20 mouse cellular contexts compared by ENCODE assay signal in the genomic region with DNA sequence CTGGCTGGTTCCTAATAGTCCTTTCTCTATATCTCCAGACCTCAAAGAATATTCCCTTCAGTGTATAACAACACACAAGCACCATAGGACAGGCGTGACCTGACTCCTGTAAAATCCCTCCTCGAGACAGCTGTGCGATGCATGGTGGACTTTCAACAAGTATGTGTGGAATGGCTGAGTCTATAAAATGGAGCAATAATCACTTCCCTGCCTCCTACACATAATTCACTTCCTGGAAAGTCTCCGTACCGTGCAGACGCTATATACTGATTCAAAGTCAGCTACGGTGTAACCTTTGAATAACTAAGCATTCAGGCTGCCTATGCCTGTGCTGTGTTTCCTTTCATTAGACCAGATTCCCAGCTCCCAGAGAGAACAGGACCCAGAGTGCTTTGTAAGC.
DNase-seq lines count a peak whose midpoint lies in the region; ATAC-seq and TF ChIP-seq lines count a peak whose summit lies in the region.
"Had no signal": no experiment of that assay in that cellular context is flagged by ENCODE, and none has a peak within 500 bp of the region (broad histone marks: within the 10 kb centered on the region; RNA-seq: fewer than 3 reads in every experiment).

No protein-coding gene starts in this region.

- H3K4me3 ChIP-seq in limb, embryonic 13.5 days: no peak overlapping the region
- H3K4me3 ChIP-seq in limb, embryonic 10.5 days: no peak overlapping the region
- no peak overlapping the region for H3K4me3 ChIP-seq in embryonic fibroblast, embryonic 13.5 days (ENCODE audit: insufficient read depth, low read length)
- H3K4me3 ChIP-seq in intestine, embryonic 15.5 days (replicated peaks): no peak overlapping the region
- no peak overlapping the region for H3K4me3 ChIP-seq in small intestine, adult 2 months (ENCODE audit: low read depth, low read length)
- H3K4me3 ChIP-seq: embryonic facial prominence, embryonic 13.5 days; forebrain, embryonic 13.5 days; heart, embryonic 15.5 days; hindbrain, embryonic 10.5 days had no signal

- H3K36me3 ChIP-seq in limb, embryonic 13.5 days: peaks cover 9% of the 10 kb centered on the region; the same call in 1 of the 2 replicates
- H3K36me3 ChIP-seq in limb, embryonic 10.5 days: peaks cover 39% of the 10 kb centered on the region
- H3K36me3 ChIP-seq in intestine, embryonic 15.5 days: no peaks in the 10 kb centered on the region
- H3K36me3 ChIP-seq in small intestine, adult 2 months (ENCODE audit: control insufficient read depth, insufficient read depth, low read length): no peaks in the 10 kb centered on the region
- H3K36me3 ChIP-seq: heart, embryonic 15.5 days had no signal

- no peak for ATAC-seq in limb, embryonic 13.5 days (ENCODE audit: low FRiP score, low read depth)
- peak; percentile 36; the same call in 1 of the 2 replicates for ATAC-seq in intestine, embryonic 15.5 days
- ATAC-seq in monocyte, adult 5-6 weeks (replicated peaks; ENCODE audit: insufficient number of reproducible peaks, low FRiP score, low TSS enrichment, poor library complexity, severe bottlenecking): no peak
- ATAC-seq: forebrain, embryonic 13.5 days; forebrain, postnatal 0 days had no signal

- no peak for DNase-seq in limb, embryonic 10.5 days (ENCODE audit: low spot score)
- DNase-seq: adrenal gland, adult 2 months; adrenal gland, postnatal 25 days; cerebellum, adult 18-20 months; cerebellum, adult 9-11 months; cerebellum, postnatal 36 days; forebrain, postnatal 0 days; gastrocnemius, postnatal 36 days; heart, adult 18-20 months had no signal

- no peak overlapping the region for H3K9ac ChIP-seq in limb, embryonic 13.5 days
- H3K9ac ChIP-seq in intestine, embryonic 15.5 days: no peak overlapping the region
- H3K9ac ChIP-seq: embryonic facial prominence, embryonic 13.5 days; forebrain, embryonic 13.5 days; forebrain, postnatal 0 days; heart, embryonic 15.5 days; hindbrain, embryonic 14.5 days had no signal

- 30% methylated on average over 7 of the region's 7 CpGs for WGBS in limb, embryonic 13.5 days
- 82% methylated on average over 7 of the region's 7 CpGs for WGBS in limb, embryonic 10.5 days
- 47% methylated on average over 7 of the region's 7 CpGs for WGBS in intestine, embryonic 15.5 days
- 57% methylated on average over 7 of the region's 7 CpGs for WGBS in small intestine, adult 2 months

- peak overlapping the region; percentile 27; the same call in 1 of the 2 replicates for H3K4me2 ChIP-seq in limb, embryonic 13.5 days (replicated peaks)
- H3K4me2 ChIP-seq in intestine, embryonic 15.5 days (replicated peaks): no peak overlapping the region
- H3K4me2 ChIP-seq: embryonic facial prominence, embryonic 13.5 days; forebrain, embryonic 13.5 days; heart, embryonic 11.5 days; heart, embryonic 15.5 days; hindbrain, embryonic 14.5 days had no signal

- TF ChIP-seq CTCF in embryonic fibroblast, embryonic 13.5 days (IDR thresholded peaks at IDR 0.05; ENCODE audit: borderline replicate concordance, insufficient read depth, low read length): no peak
- TF ChIP-seq CTCF in small intestine, adult 2 months (IDR thresholded peaks at IDR 0.05; ENCODE audit: extremely low read depth, insufficient read length, insufficient replicate concordance, low read depth, low read length): no peak

- no peaks in the 10 kb centered on the region for H3K27me3 ChIP-seq in limb, embryonic 13.5 days
- H3K27me3 ChIP-seq in limb, embryonic 10.5 days (ENCODE audit: low read depth, poor library complexity, severe bottlenecking): no peaks in the 10 kb centered on the region
- no peaks in the 10 kb centered on the region for H3K27me3 ChIP-seq in intestine, embryonic 15.5 days (replicated peaks)
- no peaks in the 10 kb centered on the region for H3K27me3 ChIP-seq in small intestine, adult 2 months (ENCODE audit: control insufficient read depth, insufficient read depth, low read length)
- H3K27me3 ChIP-seq: embryonic facial prominence, embryonic 13.5 days; heart, embryonic 15.5 days had no signal

- peaks cover 89% of the 10 kb centered on the region for H3K4me1 ChIP-seq in limb, embryonic 13.5 days
- H3K4me1 ChIP-seq in limb, embryonic 10.5 days: peaks cover 49% of the 10 kb centered on the region
- H3K4me1 ChIP-seq in embryonic fibroblast, embryonic 13.5 days (ENCODE audit: control insufficient read depth, insufficient read depth, low read length): no peaks in the 10 kb centered on the region; the same call in 1 of the 2 replicates
- peaks cover 57% of the 10 kb centered on the region for H3K4me1 ChIP-seq in intestine, embryonic 15.5 days (replicated peaks)
- peaks cover 26% of the 10 kb centered on the region; the same call in 1 of the 2 replicates for H3K4me1 ChIP-seq in small intestine, adult 2 months (ENCODE audit: control insufficient read depth, insufficient read depth, insufficient read length, low read length)

- no peak for TF ChIP-seq POLR2A in embryonic fibroblast, embryonic 13.5 days (IDR thresholded peaks at IDR 0.05; ENCODE audit: low read depth, low read length)
- TF ChIP-seq POLR2A in small intestine, adult 2 months (IDR thresholded peaks at IDR 0.05; ENCODE audit: low read depth, low read length): no peak

- H3K9me3 ChIP-seq in limb, embryonic 13.5 days: no peaks in the 10 kb centered on the region
- H3K9me3 ChIP-seq in limb, embryonic 10.5 days (replicated peaks): no peaks in the 10 kb centered on the region
- no peaks in the 10 kb centered on the region for H3K9me3 ChIP-seq in intestine, embryonic 15.5 days
- H3K9me3 ChIP-seq: embryonic facial prominence, embryonic 13.5 days; forebrain, embryonic 13.5 days; heart, embryonic 15.5 days; hindbrain, embryonic 10.5 days had no signal

- H3K27ac ChIP-seq in limb, embryonic 13.5 days: no peak overlapping the region
- no peak overlapping the region for H3K27ac ChIP-seq in limb, embryonic 10.5 days
- H3K27ac ChIP-seq in embryonic fibroblast, embryonic 13.5 days (ENCODE audit: insufficient read depth, low read length): 0 out of 2 replicates have a peak overlapping the region, but pooled peaks have one; percentile 7
- no peak overlapping the region for H3K27ac ChIP-seq in intestine, embryonic 15.5 days
- peak overlapping the region; percentile 58 for H3K27ac ChIP-seq in small intestine, adult 2 months (ENCODE audit: insufficient read depth, low read depth, low read length)
- H3K27ac ChIP-seq: embryonic facial prominence, embryonic 13.5 days; forebrain, embryonic 13.5 days; heart, embryonic 15.5 days; hindbrain, embryonic 14.5 days had no signal

Comparison
In these comparisons a context has a peak if more than half of its experiments do, and no peak if none do; other contexts are left out.
1. H3K27ac ChIP-seq: peak in embryonic fibroblast, embryonic 13.5 days (single experiment) and small intestine, adult 2 months (single experiment); none in limb, embryonic 13.5 days (single experiment), limb, embryonic 10.5 days (single experiment) and intestine, embryonic 15.5 days (single experiment).